Mouse (Mus musculus): ENCODE data around the gene Kirrel2. TPM values are rescaled to one million over a fixed set of nuclear protein-coding genes. Genes with fewer than 3 reads are reported as not detected.

Gene Kirrel2
- polyA plus RNA-seq, 1 experiment = 0.49 TPM

GRCm38 (mm10) chr7:30453766-30454165 is 3.7 kb downstream of the Kirrel2 start:
- no peak for TF ChIP-seq POLR2A (IDR thresholded peaks at IDR 0.05; ENCODE audit: low read depth, low read length)
- TF ChIP-seq CTCF (IDR thresholded peaks at IDR 0.05; ENCODE audit: extremely low read depth, insufficient read depth, insufficient read length, insufficient replicate concordance) = no peak
- peak in 1 of 2 experiments; percentile 39 for DNase-seq (ENCODE audit: low read depth in 1 of 2, low spot score in 2 of 2)
- H3K27ac ChIP-seq (ENCODE audit: insufficient read depth, low read length) = no peak overlapping the region
- H3K4me1 ChIP-seq (ENCODE audit: control insufficient read depth, insufficient read depth, insufficient read length) = peaks cover 8% of the 10 kb centered on the region; the same call in 1 of the 2 replicates
- H3K4me3 ChIP-seq (ENCODE audit: extremely low read depth, insufficient read depth, insufficient read length) = no peak overlapping the region
- no peaks in the 10 kb centered on the region for H3K36me3 ChIP-seq (ENCODE audit: control insufficient read depth, insufficient read depth, low read length)
- H3K27me3 ChIP-seq (ENCODE audit: control insufficient read depth, insufficient read depth, low read length) = peaks cover 20% of the 10 kb centered on the region
- 2% methylated on average over 24 of the region's 25 CpGs for WGBS

DNA sequence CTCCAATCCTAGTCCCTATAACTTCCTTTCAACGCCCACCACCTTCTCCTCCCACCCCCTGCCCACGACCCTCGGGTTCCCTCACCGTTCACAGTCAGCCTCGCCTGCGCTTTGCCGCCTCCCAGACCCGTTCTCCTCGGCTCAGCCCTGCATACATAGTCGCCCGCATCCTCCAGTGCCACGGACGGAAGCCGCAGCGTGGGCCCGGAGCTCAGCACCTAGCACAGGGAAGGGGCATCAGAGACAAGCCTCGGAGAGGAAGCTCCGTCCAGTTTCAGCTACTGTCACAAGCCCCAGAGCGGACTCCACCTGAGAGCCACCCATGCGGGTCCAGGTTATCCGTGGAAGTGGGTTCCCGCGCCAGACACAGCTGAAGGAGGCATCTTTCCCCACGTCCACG is 4.2 kb downstream of the Kirrel2 start:
- peaks cover 8% of the 10 kb centered on the region; the same call in 1 of the 2 replicates for H3K4me1 ChIP-seq (ENCODE audit: control insufficient read depth, insufficient read depth, insufficient read length)
- no peak overlapping the region for H3K4me3 ChIP-seq (ENCODE audit: extremely low read depth, insufficient read depth, insufficient read length)
- TF ChIP-seq POLR2A (IDR thresholded peaks at IDR 0.05; ENCODE audit: low read depth, low read length) (no peak), CTCF (IDR thresholded peaks at IDR 0.05; ENCODE audit: extremely low read depth, insufficient read depth, insufficient read length, insufficient replicate concordance) (no peak)
- no peak for DNase-seq (ENCODE audit: low read depth in 1 of 2, low spot score in 2 of 2)
- H3K36me3 ChIP-seq (ENCODE audit: control insufficient read depth, insufficient read depth, low read length) = no peaks in the 10 kb centered on the region
- 12% methylated on average over 25 of the region's 25 CpGs for WGBS
- H3K27ac ChIP-seq (ENCODE audit: insufficient read depth, low read length) = no peak overlapping the region
- peaks cover 20% of the 10 kb centered on the region for H3K27me3 ChIP-seq (ENCODE audit: control insufficient read depth, insufficient read depth, low read length)

DNA sequence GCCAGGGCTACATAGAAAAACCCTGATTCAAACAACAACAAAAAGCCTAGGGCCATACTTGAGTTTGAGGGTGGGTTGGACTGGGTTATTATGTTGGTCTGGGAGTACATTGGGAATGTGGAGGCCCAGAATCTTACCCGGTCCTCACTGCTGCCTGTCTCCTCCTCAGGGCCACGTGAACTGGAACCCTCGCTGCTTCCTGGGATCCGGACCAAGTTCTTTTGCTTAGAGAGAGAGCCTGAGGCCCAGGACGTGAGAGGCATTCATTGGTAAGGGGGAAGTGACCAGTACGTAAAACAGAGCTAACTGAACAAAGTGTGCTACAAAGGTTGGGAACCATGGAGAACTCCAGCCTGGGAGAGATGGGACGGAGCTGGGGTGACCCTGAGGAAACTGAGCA is 7.2 kb downstream of the Kirrel2 start:
- Histone ChIP-seq H3K4me3 (ENCODE audit: extremely low read depth, insufficient read depth, insufficient read length) (no peak overlapping the region), H3K27ac (ENCODE audit: insufficient read depth, low read length) (no peak overlapping the region), H3K27me3 (ENCODE audit: control insufficient read depth, insufficient read depth, low read length) (peaks cover 9% of the 10 kb centered on the region; the same call in 1 of the 2 replicates), H3K36me3 (ENCODE audit: control insufficient read depth, insufficient read depth, low read length) (no peaks in the 10 kb centered on the region), H3K4me1 (ENCODE audit: control insufficient read depth, insufficient read depth, insufficient read length) (peaks cover 8% of the 10 kb centered on the region)
- 75% methylated on average over 7 of the region's 7 CpGs for WGBS
- TF ChIP-seq POLR2A (IDR thresholded peaks at IDR 0.05; ENCODE audit: low read depth, low read length) (no peak), CTCF (IDR thresholded peaks at IDR 0.05; ENCODE audit: extremely low read depth, insufficient read depth, insufficient read length, insufficient replicate concordance) (no peak)
- DNase-seq (ENCODE audit: low read depth in 1 of 2, low spot score in 2 of 2) = no peak

DNA sequence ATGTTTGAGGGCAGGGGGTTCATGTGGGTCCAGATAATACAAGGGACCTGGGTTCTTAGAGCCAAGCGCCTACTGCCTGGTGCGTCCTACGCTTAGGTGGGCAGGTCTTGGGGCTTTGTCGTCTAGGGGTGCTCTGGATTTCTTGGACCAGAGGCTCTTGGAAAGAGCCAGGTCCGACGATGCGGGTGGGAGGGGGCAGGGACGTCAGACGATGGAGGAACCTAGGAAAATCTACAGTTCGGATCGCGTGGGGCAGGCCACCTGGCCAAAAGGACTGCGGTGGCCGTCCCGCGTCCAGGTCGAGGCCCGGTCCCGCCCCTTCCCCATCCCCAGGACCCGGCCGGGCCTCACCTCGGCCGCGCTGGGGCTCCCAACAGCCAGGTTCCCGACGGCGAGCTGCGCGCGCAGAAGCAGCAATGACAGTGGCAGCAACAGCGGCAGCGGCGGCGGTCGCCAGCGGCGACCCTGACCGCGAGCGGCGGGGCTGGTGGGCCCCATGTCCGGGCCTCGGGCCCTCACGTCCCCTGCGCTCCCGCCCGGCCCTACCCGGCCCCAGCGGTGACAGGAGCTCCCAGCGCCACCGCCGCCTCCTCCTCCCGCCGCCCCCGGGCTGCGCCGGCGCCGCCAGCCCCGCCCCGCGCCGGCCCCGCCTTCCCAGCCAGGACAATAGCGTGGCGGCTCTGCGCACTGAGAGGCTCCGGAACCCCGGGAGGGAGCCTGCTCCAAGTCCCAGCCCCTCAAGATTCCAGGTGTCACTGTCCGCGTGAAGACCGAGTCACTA is 12.3 kb downstream of the Kirrel2 start, which contains the start of gene Aplp1:
Gene Aplp1, minus strand, starts transcription at position 565 of the 781 bp plus-strand sequence.
- Histone ChIP-seq H3K36me3 (ENCODE audit: control insufficient read depth, insufficient read depth, low read length) (no peaks in the 10 kb centered on the region), H3K4me1 (ENCODE audit: control insufficient read depth, insufficient read depth, insufficient read length) (peaks cover 6% of the 10 kb centered on the region), H3K4me3 (ENCODE audit: extremely low read depth, insufficient read depth, insufficient read length) (peak within 1 kb of the TSS; percentile 48), H3K27ac (ENCODE audit: insufficient read depth, low read length) (no peak within 1 kb of the TSS), H3K27me3 (ENCODE audit: control insufficient read depth, insufficient read depth, low read length) (peaks cover 13% of the 10 kb centered on the region)
- 3% methylated on average over 59 of the region's 72 CpGs for WGBS
- no peak for TF ChIP-seq POLR2A (IDR thresholded peaks at IDR 0.05; ENCODE audit: low read depth, low read length)
- TF ChIP-seq CTCF (IDR thresholded peaks at IDR 0.05; ENCODE audit: extremely low read depth, insufficient read depth, insufficient read length, insufficient replicate concordance) = no peak
- DNase-seq (ENCODE audit: low read depth in 1 of 2, low spot score in 2 of 2) = peak in 1 of 2 experiments; percentile 33

GRCm38 (mm10) chr7:30444154-30444970 is 13.1 kb downstream of the Kirrel2 start:
- peaks cover 6% of the 10 kb centered on the region for H3K4me1 ChIP-seq (ENCODE audit: control insufficient read depth, insufficient read depth, insufficient read length)
- no peak for DNase-seq (ENCODE audit: low read depth in 1 of 2, low spot score in 2 of 2)
- TF ChIP-seq POLR2A (IDR thresholded peaks at IDR 0.05; ENCODE audit: low read depth, low read length) (no peak), CTCF (IDR thresholded peaks at IDR 0.05; ENCODE audit: extremely low read depth, insufficient read depth, insufficient read length, insufficient replicate concordance) (no peak)
- H3K27ac ChIP-seq (ENCODE audit: insufficient read depth, low read length) = no peak overlapping the region
- H3K27me3 ChIP-seq (ENCODE audit: control insufficient read depth, insufficient read depth, low read length) = peaks cover 13% of the 10 kb centered on the region
- 3% methylated on average over 38 of the region's 38 CpGs for WGBS
- H3K4me3 ChIP-seq (ENCODE audit: extremely low read depth, insufficient read depth, insufficient read length) = no peak overlapping the region
- H3K36me3 ChIP-seq (ENCODE audit: control insufficient read depth, insufficient read depth, low read length) = no peaks in the 10 kb centered on the region

DNA sequence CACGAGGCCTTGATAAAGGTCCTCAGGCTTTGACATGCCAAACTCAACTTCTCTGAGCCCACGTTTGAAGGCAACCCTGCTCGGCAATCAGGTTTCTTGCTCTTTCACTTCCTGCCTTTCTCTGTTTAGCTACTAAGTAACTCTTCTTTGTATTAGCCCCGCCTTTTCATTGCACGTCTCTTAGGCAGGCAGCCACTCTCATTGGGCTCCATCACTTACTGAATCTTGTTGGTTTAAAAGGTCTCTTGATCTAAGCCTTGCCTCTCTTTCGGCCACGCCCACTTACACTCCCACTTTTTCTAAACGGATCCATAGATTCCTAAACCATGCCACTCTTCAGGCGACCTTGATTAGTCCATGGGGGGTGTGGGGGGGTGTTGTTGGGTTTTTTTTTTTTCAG is 13.8 kb downstream of the Kirrel2 start:
- Histone ChIP-seq H3K4me1 (ENCODE audit: control insufficient read depth, insufficient read depth, insufficient read length) (peaks cover 6% of the 10 kb centered on the region), H3K4me3 (ENCODE audit: extremely low read depth, insufficient read depth, insufficient read length) (no peak overlapping the region), H3K27me3 (ENCODE audit: control insufficient read depth, insufficient read depth, low read length) (peaks cover 13% of the 10 kb centered on the region), H3K27ac (ENCODE audit: insufficient read depth, low read length) (no peak overlapping the region), H3K36me3 (ENCODE audit: control insufficient read depth, insufficient read depth, low read length) (no peaks in the 10 kb centered on the region)
- no peak for DNase-seq (ENCODE audit: low read depth in 1 of 2, low spot score in 2 of 2)
- TF ChIP-seq POLR2A (IDR thresholded peaks at IDR 0.05; ENCODE audit: low read depth, low read length) (no peak), CTCF (IDR thresholded peaks at IDR 0.05; ENCODE audit: extremely low read depth, insufficient read depth, insufficient read length, insufficient replicate concordance) (no peak)
- WGBS = 22% methylated on average over 9 of the region's 9 CpGs
